ENCODE assay signal across 9 mouse cellular contexts in the genomic region with DNA sequence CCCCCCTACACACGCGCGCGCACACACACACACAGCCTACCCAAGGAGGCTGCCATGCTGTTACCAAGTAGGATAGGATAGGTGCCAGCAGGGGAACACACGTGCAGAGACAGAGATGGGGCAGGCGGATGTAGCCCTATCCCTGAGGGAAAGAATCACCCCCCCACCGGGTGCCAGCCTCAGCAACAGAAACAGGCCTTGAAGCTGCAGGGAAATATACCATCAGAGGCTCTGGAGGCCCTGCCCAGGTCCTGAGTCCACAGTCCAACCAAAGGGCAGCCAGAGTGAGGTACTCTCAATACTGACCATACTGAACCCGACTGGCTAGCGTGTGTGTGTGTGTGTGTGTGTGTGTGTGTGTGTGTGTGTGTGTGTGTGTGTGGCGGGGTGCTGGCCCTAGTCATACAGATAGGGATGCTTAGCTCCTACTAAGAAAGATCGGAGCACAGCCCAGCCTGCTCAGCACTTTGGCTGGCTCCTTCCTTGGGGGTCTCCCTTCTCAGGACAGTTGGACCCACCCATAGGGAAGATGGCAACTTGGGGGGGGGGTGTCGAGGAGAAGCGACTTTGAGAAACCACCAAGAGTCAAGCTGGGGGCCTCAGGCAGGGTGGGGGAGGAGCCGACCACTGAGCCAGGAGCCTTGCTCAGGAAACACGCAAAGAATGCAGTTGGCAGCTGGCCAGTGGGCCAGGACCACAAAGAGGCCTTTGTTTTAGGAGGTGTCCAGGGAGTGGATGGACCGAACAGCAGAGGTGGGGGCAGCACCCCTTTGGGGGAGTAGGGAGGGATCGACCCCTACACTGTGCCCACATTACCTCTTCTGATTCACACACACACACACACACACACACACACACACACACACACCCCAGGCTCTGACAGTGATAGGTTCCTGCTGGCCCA. TPM values are rescaled to one million over a fixed set of nuclear protein-coding genes. Genes with fewer than 3 reads are reported as not detected.
DNase-seq lines count a peak whose midpoint lies in the region; ATAC-seq and TF ChIP-seq lines count a peak whose summit lies in the region.
"Had no signal": no experiment of that assay in that cellular context is flagged by ENCODE, and none has a peak within 500 bp of the region (broad histone marks: within the 10 kb centered on the region; RNA-seq: fewer than 3 reads in every experiment).

No protein-coding gene starts in this region.

- 23% methylated on average over 17 of the region's 17 CpGs for WGBS in heart, adult 2 months
- 21% methylated on average over 17 of the region's 17 CpGs for WGBS in intestine, postnatal 0 days
- WGBS in liver, postnatal 0 days (ENCODE audit: insufficient replicate concordance): 33% methylated on average over 16 of the region's 17 CpGs
- WGBS in neural tube, embryonic 15.5 days: 10% methylated on average over 17 of the region's 17 CpGs

- peak; percentile 59 for DNase-seq in adrenal gland, adult 2 months
- DNase-seq in adrenal gland, postnatal 4 days (ENCODE audit: low spot score in 2 of 2): no peak
- DNase-seq in embryo, embryonic 11.5 days (ENCODE audit: low read depth, low spot score): peak; percentile 83
- peak; percentile 83 to 84 for DNase-seq in heart, adult 2 months
- DNase-seq in liver, postnatal 0 days: peak; percentile 59
- DNase-seq in thymus, postnatal 0 days (ENCODE audit: low spot score): no peak

- peak; percentile 70 for ATAC-seq in intestine, postnatal 0 days
- peak; percentile 84 for ATAC-seq in liver, postnatal 0 days
- ATAC-seq in neural tube, embryonic 15.5 days (ENCODE audit: low FRiP score): peak; percentile 67

- peaks cover 40% of the 10 kb centered on the region for H3K4me1 ChIP-seq in heart, adult 2 months (ENCODE audit: control insufficient read depth, insufficient read depth, low read length)
- H3K4me1 ChIP-seq in intestine, postnatal 0 days (replicated peaks; ENCODE audit: control insufficient read depth, insufficient read depth, low read length): 0 out of 2 replicates have a peak, but pooled peaks cover 12% of the 10 kb centered on the region
- peaks cover 34% of the 10 kb centered on the region for H3K4me1 ChIP-seq in liver, postnatal 0 days (ENCODE audit: insufficient read depth)
- H3K4me1 ChIP-seq in neural tube, embryonic 15.5 days: peaks cover 80% of the 10 kb centered on the region

- H3K79me2 ChIP-seq in heart, adult 2 months (replicated peaks; ENCODE audit: control insufficient read depth, insufficient read depth, low read length): peaks cover 2% of the 10 kb centered on the region; the same call in 1 of the 2 replicates

- no peak for TF ChIP-seq POLR2A in heart, adult 2 months (IDR thresholded peaks at IDR 0.05; ENCODE audit: insufficient read depth, low read depth, low read length)

- H3K9ac ChIP-seq in heart, adult 2 months (ENCODE audit: low read depth, low read length): peak overlapping the region; percentile 14; the same call in 1 of the 2 replicates
- H3K9ac ChIP-seq in intestine, postnatal 0 days (ENCODE audit: low read depth, low read length): no peak overlapping the region
- no peak overlapping the region; the same call in 1 of the 2 replicates for H3K9ac ChIP-seq in liver, postnatal 0 days (replicated peaks)
- no peak overlapping the region for H3K9ac ChIP-seq in neural tube, embryonic 15.5 days (replicated peaks)

- H3K36me3 ChIP-seq in heart, adult 2 months (ENCODE audit: control insufficient read depth, insufficient read depth, low read length): no peaks in the 10 kb centered on the region; the same call in 1 of the 2 replicates
- H3K36me3 ChIP-seq in intestine, postnatal 0 days (ENCODE audit: control insufficient read depth, insufficient read depth): no peaks in the 10 kb centered on the region
- no peaks in the 10 kb centered on the region for H3K36me3 ChIP-seq in liver, postnatal 0 days (replicated peaks; ENCODE audit: insufficient read depth, low read length)
- H3K36me3 ChIP-seq in neural tube, embryonic 15.5 days: no peaks in the 10 kb centered on the region

- intact Hi-C loops in heart, adult 2 months (cut with DNase I): no loop called here

- H3K4me3 ChIP-seq in heart, adult 2 months: no peak overlapping the region
- H3K4me3 ChIP-seq in intestine, postnatal 0 days (ENCODE audit: low read depth, low read length): no peak overlapping the region
- H3K4me3 ChIP-seq in liver, postnatal 0 days (ENCODE audit: low read depth, low read length): no peak overlapping the region
- no peak overlapping the region for H3K4me3 ChIP-seq in neural tube, embryonic 15.5 days (replicated peaks)
- H3K4me3 ChIP-seq: erythroblast, embryonic 14.5 days had no signal

- TF ChIP-seq CTCF in heart, adult 2 months (IDR thresholded peaks at IDR 0.05): no peak
- TF ChIP-seq CTCF in intestine, postnatal 0 days (IDR thresholded peaks at IDR 0.05; ENCODE audit: low read depth): no peak
- no peak for TF ChIP-seq CTCF in liver, postnatal 0 days (IDR thresholded peaks at IDR 0.05; ENCODE audit: low read depth)

- H3K27me3 ChIP-seq in heart, adult 2 months (ENCODE audit: control insufficient read depth, insufficient read depth, low read length): no peaks in the 10 kb centered on the region
- H3K27me3 ChIP-seq in intestine, postnatal 0 days (replicated peaks; ENCODE audit: control insufficient read depth, insufficient read depth, low read length): peaks cover 4% of the 10 kb centered on the region; the same call in 1 of the 2 replicates
- no peaks in the 10 kb centered on the region for H3K27me3 ChIP-seq in liver, postnatal 0 days (ENCODE audit: insufficient read depth, low read length)
- H3K27me3 ChIP-seq in neural tube, embryonic 15.5 days (replicated peaks): peaks cover 73% of the 10 kb centered on the region

- 0 out of 2 replicates have a peak, but pooled peaks have one; percentile 29 for TF ChIP-seq EP300 in heart, adult 2 months (IDR thresholded peaks at IDR 0.05; ENCODE audit: insufficient read depth, low read depth, low read length)
- TF ChIP-seq EP300 in liver, postnatal 0 days (IDR thresholded peaks at IDR 0.05; ENCODE audit: low read depth): no peak

- H3K27ac ChIP-seq in heart, adult 2 months: peak overlapping the region; percentile 78
- peak overlapping the region; percentile 50; the same call in 1 of the 2 replicates for H3K27ac ChIP-seq in intestine, postnatal 0 days (ENCODE audit: low read depth, low read length)
- H3K27ac ChIP-seq in liver, postnatal 0 days (ENCODE audit: low read depth): no peak overlapping the region
- peak overlapping the region; percentile 79 for H3K27ac ChIP-seq in neural tube, embryonic 15.5 days (replicated peaks)

- H3K9me3 ChIP-seq in intestine, postnatal 0 days (ENCODE audit: control insufficient read depth): no peaks in the 10 kb centered on the region
- no peaks in the 10 kb centered on the region for H3K9me3 ChIP-seq in liver, postnatal 0 days (ENCODE audit: low read length)
- H3K9me3 ChIP-seq in neural tube, embryonic 15.5 days (replicated peaks): no peaks in the 10 kb centered on the region

- H3K4me2 ChIP-seq in intestine, postnatal 0 days (replicated peaks; ENCODE audit: low read depth): peak overlapping the region; percentile 37
- no peak overlapping the region for H3K4me2 ChIP-seq in liver, postnatal 0 days (ENCODE audit: low read depth, low read length)
- H3K4me2 ChIP-seq in neural tube, embryonic 15.5 days: 0 out of 2 replicates have a peak overlapping the region, but pooled peaks have one; percentile 24

RNA-seq across cellular contexts. Expression of gene G430095P16Rik, which starts 21.0 kb away (rescaled TPM):
- total RNA-seq in adrenal gland, adult 2 months (2021): under 1 TPM in 1 of 2 experiments, not detected in 1; 0.59 TPM
- 0.26 and 0.76 TPM in 2 replicates for polyA plus RNA-seq in adrenal gland, adult 2 months (2012; rRNA removed)
- 1 to 10 TPM; 1.2 TPM for total RNA-seq in adrenal gland, postnatal 4 days (2021)
- under 1 TPM in 1 of 2 experiments, not detected in 1; 0.55 TPM for total RNA-seq in heart, adult 2 months (2021)
- polyA plus RNA-seq in heart, adult 2 months (2012; rRNA removed): 0.70 TPM in 1 of 2 replicates, not detected in the other
- polyA plus RNA-seq in intestine, postnatal 0 days (2015; fragmentation: Nextera tagmentation; extraction: Ambion mirVana): 1.0 and 1.5 TPM in 2 replicates
- 4.8 and 6.3 TPM in 2 replicates for polyA plus RNA-seq in liver, postnatal 0 days (2015; fragmentation: Nextera tagmentation; extraction: Ambion mirVana)
- polyA plus RNA-seq in neural tube, embryonic 15.5 days (2015; fragmentation: Nextera tagmentation; extraction: Ambion mirVana): 1.4 and 1.8 TPM in 2 replicates
- 2.4 and 3.6 TPM in 2 replicates for polyA plus RNA-seq in thymus, postnatal 0 days (2015; fragmentation: Nextera tagmentation; extraction: Ambion mirVana)

RNA-seq across cellular contexts. Expression of gene Lyl1, which starts 42.5 kb away (rescaled TPM):
- total RNA-seq in adrenal gland, adult 2 months (2021): 1 to 10 TPM; 2.7 to 4.4 TPM
- polyA plus RNA-seq in adrenal gland, adult 2 months (2012; rRNA removed): 8.2 and 10.9 TPM in 2 replicates
- 1 to 10 TPM; 6.5 to 7.2 TPM for total RNA-seq in adrenal gland, postnatal 4 days (2021)
- 1 to 10 TPM; 3.0 to 3.7 TPM for total RNA-seq in heart, adult 2 months (2021)
- 4.0 and 7.7 TPM in 2 replicates for polyA plus RNA-seq in heart, adult 2 months (2012; rRNA removed)
- 3.5 and 3.9 TPM in 2 replicates for polyA plus RNA-seq in intestine, postnatal 0 days (2015; fragmentation: Nextera tagmentation; extraction: Ambion mirVana)
- polyA plus RNA-seq in liver, postnatal 0 days (2015; fragmentation: Nextera tagmentation; extraction: Ambion mirVana): 24.6 and 25.7 TPM in 2 replicates
- polyA plus RNA-seq in neural tube, embryonic 15.5 days (2015; fragmentation: Nextera tagmentation; extraction: Ambion mirVana): 3.1 and 6.1 TPM in 2 replicates
- polyA plus RNA-seq in thymus, postnatal 0 days (2015; fragmentation: Nextera tagmentation; extraction: Ambion mirVana): 8.1 and 8.8 TPM in 2 replicates

RNA-seq across cellular contexts. Expression of gene Nacc1, which starts 56.1 kb away (rescaled TPM):
- total RNA-seq in adrenal gland, adult 2 months (2021): 10 to 100 TPM; 78.4 to 80.7 TPM
- 98.7 and 120 TPM in 2 replicates for polyA plus RNA-seq in adrenal gland, adult 2 months (2012; rRNA removed)
- total RNA-seq in adrenal gland, postnatal 4 days (2021): 10 to 100 TPM; 88.9 to 89.0 TPM
- 10 to 100 TPM; 30.5 to 31.0 TPM for total RNA-seq in heart, adult 2 months (2021)
- 45.3 and 50.5 TPM in 2 replicates for polyA plus RNA-seq in heart, adult 2 months (2012; rRNA removed)
- 9.3 and 9.8 TPM in 2 replicates for polyA plus RNA-seq in intestine, postnatal 0 days (2015; fragmentation: Nextera tagmentation; extraction: Ambion mirVana)
- 3.3 and 3.6 TPM in 2 replicates for polyA plus RNA-seq in liver, postnatal 0 days (2015; fragmentation: Nextera tagmentation; extraction: Ambion mirVana)
- 12.3 and 14.1 TPM in 2 replicates for polyA plus RNA-seq in neural tube, embryonic 15.5 days (2015; fragmentation: Nextera tagmentation; extraction: Ambion mirVana)
- 12.1 TPM in 2 replicates for polyA plus RNA-seq in thymus, postnatal 0 days (2015; fragmentation: Nextera tagmentation; extraction: Ambion mirVana)

RNA-seq across cellular contexts. Expression of gene Nfix, which starts 56.4 kb away (rescaled TPM):
- 100 to 1,000 TPM in 1 of 2 experiments, 10 to 100 TPM in 1; 91.3 to 113 TPM for total RNA-seq in adrenal gland, adult 2 months (2021)
- 47.0 and 59.9 TPM in 2 replicates for polyA plus RNA-seq in adrenal gland, adult 2 months (2012; rRNA removed)
- total RNA-seq in adrenal gland, postnatal 4 days (2021): 100 to 1,000 TPM; 134 to 137 TPM
- total RNA-seq in heart, adult 2 months (2021): 100 to 1,000 TPM; 274 to 297 TPM
- polyA plus RNA-seq in heart, adult 2 months (2012; rRNA removed): 49.0 and 68.7 TPM in 2 replicates
- polyA plus RNA-seq in intestine, postnatal 0 days (2015; fragmentation: Nextera tagmentation; extraction: Ambion mirVana): 11.2 and 12.0 TPM in 2 replicates
- polyA plus RNA-seq in liver, postnatal 0 days (2015; fragmentation: Nextera tagmentation; extraction: Ambion mirVana): 4.7 and 5.4 TPM in 2 replicates
- polyA plus RNA-seq in neural tube, embryonic 15.5 days (2015; fragmentation: Nextera tagmentation; extraction: Ambion mirVana): 60.3 and 70.5 TPM in 2 replicates
- polyA plus RNA-seq in thymus, postnatal 0 days (2015; fragmentation: Nextera tagmentation; extraction: Ambion mirVana): 7.2 and 11.7 TPM in 2 replicates

RNA-seq across cellular contexts. Expression of gene Trmt1, which starts 57.7 kb away (rescaled TPM):
- 10 to 100 TPM; 57.0 to 68.5 TPM for total RNA-seq in adrenal gland, adult 2 months (2021)
- 150 and 160 TPM in 2 replicates for polyA plus RNA-seq in adrenal gland, adult 2 months (2012; rRNA removed)
- 100 to 1,000 TPM; 122 to 124 TPM for total RNA-seq in adrenal gland, postnatal 4 days (2021)
- 10 to 100 TPM; 32.0 to 37.4 TPM for total RNA-seq in heart, adult 2 months (2021)
- 39.9 and 50.8 TPM in 2 replicates for polyA plus RNA-seq in heart, adult 2 months (2012; rRNA removed)
- 22.3 and 23.7 TPM in 2 replicates for polyA plus RNA-seq in intestine, postnatal 0 days (2015; fragmentation: Nextera tagmentation; extraction: Ambion mirVana)
- 21.3 TPM in 2 replicates for polyA plus RNA-seq in liver, postnatal 0 days (2015; fragmentation: Nextera tagmentation; extraction: Ambion mirVana)
- polyA plus RNA-seq in neural tube, embryonic 15.5 days (2015; fragmentation: Nextera tagmentation; extraction: Ambion mirVana): 66.7 and 75.1 TPM in 2 replicates
- 50.0 and 51.5 TPM in 2 replicates for polyA plus RNA-seq in thymus, postnatal 0 days (2015; fragmentation: Nextera tagmentation; extraction: Ambion mirVana)

Comparison
In these comparisons a context has a peak if more than half of its experiments do, and no peak if none do; other contexts are left out.
1. DNase-seq: peak in adrenal gland, adult 2 months (single experiment), embryo, embryonic 11.5 days (single experiment), heart, adult 2 months (2 of 2) and liver, postnatal 0 days (single experiment); none in adrenal gland, postnatal 4 days (0 of 2) and thymus, postnatal 0 days (single experiment).
2. Peak in every context shown above with its lines, with median percentiles within 50 percentile points of each other: ATAC-seq.